Mouse (Mus musculus) midbrain, embryonic 11.5 days (tissue): Measurements from ENCODE around the gene Cdk17. TPM values are rescaled to one million over a fixed set of nuclear protein-coding genes. Genes with fewer than 3 reads are reported as not detected.

Experiments
- ATAC-seq: fragments of 200-750 bp; cut with Nextera tagmentation; 2 replicates; pipeline ENCODE4 v1.8.0; 2017; ENCODE audit warnings: moderate TSS enrichment, moderate library complexity; ENCODE audit not compliant: low FRiP score
- DNase-seq: peaks from one replicate; pipeline ENCODE4 v3.0.0; 2015; ENCODE audit warnings: low spot score; ENCODE audit errors: missing footprints
- H3K27ac ChIP-seq: fragments of 300-500 bp; sonication (generic); 2 replicates; pipeline ENCODE4 v1.5.1; 2014; ENCODE audit warnings: low read depth, low read length
- H3K27me3 ChIP-seq: fragments of 300-500 bp; sonication (generic); 2 replicates; pipeline ENCODE4 v1.6.1; 2014; ENCODE audit warnings: mild to moderate bottlenecking, low read length, moderate library complexity, mixed read lengths; ENCODE audit not compliant: control insufficient read depth, insufficient read depth
- H3K36me3 ChIP-seq: fragments of 300-500 bp; sonication (generic); 2 replicates; pipeline ENCODE4 v1.6.1; 2014; ENCODE audit warnings: mild to moderate bottlenecking, low read length, moderate library complexity, mixed read lengths; ENCODE audit not compliant: control insufficient read depth, insufficient read depth
- H3K4me1 ChIP-seq: fragments of 300-500 bp; sonication (generic); 2 replicates; pipeline ENCODE4 v1.6.1; 2014; ENCODE audit warnings: low read length; ENCODE audit not compliant: control insufficient read depth, insufficient read depth
- H3K4me2 ChIP-seq: fragments of 300-500 bp; sonication (generic); 2 replicates; pipeline ENCODE4 v1.6.1; 2014; ENCODE audit warnings: mild to moderate bottlenecking, moderate library complexity
- H3K4me3 ChIP-seq: fragments of 300-500 bp; sonication (generic); 2 replicates; pipeline ENCODE4 v1.5.1; 2014; ENCODE audit warnings: low read depth, low read length
- H3K9ac ChIP-seq: fragments of 300-500 bp; sonication (generic); 2 replicates; pipeline ENCODE4 v1.6.1; 2014; ENCODE audit warnings: low read length
- H3K9me3 ChIP-seq: fragments of 300-500 bp; sonication (generic); 2 replicates; pipeline ENCODE4 v1.6.1; 2016; ENCODE audit warnings: low read length; ENCODE audit not compliant: control insufficient read depth
- WGBS: fragments of 180-500 bp; shearing (Covaris S2); extraction: QIAGEN DNeasy Blood & Tissue Kit; methylation state at CpG from one replicate; pipeline ENCODE4 v1.1.7; 2014; 5-methylcytosine and 5-hydroxymethylcytosine counted together
- polyA plus RNA-seq: library from polyadenylated mRNA; unstranded; fragments of >200 nt; fragmentation: Nextera tagmentation; extraction: Ambion mirVana; gene quantifications from 2 replicates; pipeline ENCODE4 v1.2.1, GENCODE M21; 2014

Cdk17 gene
- polyA plus RNA-seq, 1 experiment from 2014 or later = 36.8 TPM

- H3K36me3 ChIP-seq = no peaks in the 10 kb centered on the region
- H3K27me3 ChIP-seq = no peaks in the 10 kb centered on the region
- 78% methylated on average over 8 of the region's 8 CpGs for WGBS
- ATAC-seq = no peak
- no peaks in the 10 kb centered on the region for H3K9me3 ChIP-seq
- no peaks in the 10 kb centered on the region for H3K4me1 ChIP-seq
- no peak for DNase-seq
- no peak overlapping the region for H3K4me3 ChIP-seq
- H3K4me2 ChIP-seq = no peak overlapping the region
- H3K9ac ChIP-seq = no peak overlapping the region
- H3K27ac ChIP-seq = no peak overlapping the region
These were observed 141.2 kb downstream of the Cdk17 start for GRCm38 (mm10) chr10:93301831-93302230.

- Histone ChIP-seq H3K36me3 (no peaks in the 10 kb centered on the region), H3K9ac (no peak overlapping the region), H3K9me3 (no peaks in the 10 kb centered on the region), H3K27ac (no peak overlapping the region), H3K4me3 (no peak overlapping the region), H3K4me1 (no peaks in the 10 kb centered on the region), H3K4me2 (no peak overlapping the region), H3K27me3 (no peaks in the 10 kb centered on the region)
- 81% methylated on average over 4 of the region's 4 CpGs for WGBS
- no peak for ATAC-seq
- peak; percentile 74 for DNase-seq
These were observed 142.6 kb downstream of the Cdk17 start for GRCm38 (mm10) chr10:93303231-93303630.

- 67% methylated on average over 6 of the region's 6 CpGs for WGBS
- Histone ChIP-seq H3K4me3 (no peak overlapping the region), H3K27me3 (no peaks in the 10 kb centered on the region), H3K36me3 (no peaks in the 10 kb centered on the region), H3K9me3 (no peaks in the 10 kb centered on the region), H3K4me2 (no peak overlapping the region), H3K4me1 (peaks cover 3% of the 10 kb centered on the region; the same call in 1 of the 2 replicates), H3K9ac (no peak overlapping the region), H3K27ac (no peak overlapping the region)
- no peak for DNase-seq
- no peak for ATAC-seq
These were observed 145.3 kb downstream of the Cdk17 start for GRCm38 (mm10) chr10:93305946-93306345.

GRCm38 (mm10) chr10:93306367-93306766 is 145.7 kb downstream of the Cdk17 start:
- DNase-seq = no peak
- Histone ChIP-seq H3K27ac (no peak overlapping the region), H3K4me1 (peaks cover 3% of the 10 kb centered on the region; the same call in 1 of the 2 replicates), H3K4me2 (no peak overlapping the region), H3K9ac (no peak overlapping the region), H3K27me3 (no peaks in the 10 kb centered on the region), H3K9me3 (no peaks in the 10 kb centered on the region), H3K36me3 (no peaks in the 10 kb centered on the region), H3K4me3 (no peak overlapping the region)
- ATAC-seq = no peak
- WGBS = 86% methylated on average over 11 of the region's 11 CpGs

- Histone ChIP-seq H3K4me3 (peak overlapping the region; percentile 53), H3K27me3 (peaks cover 5% of the 10 kb centered on the region; the same call in 1 of the 2 replicates), H3K36me3 (no peaks in the 10 kb centered on the region), H3K27ac (0 out of 2 replicates have a peak overlapping the region, but pooled peaks have one; percentile 1), H3K4me2 (peak overlapping the region; percentile 96), H3K4me1 (peaks cover 3% of the 10 kb centered on the region; the same call in 1 of the 2 replicates), H3K9ac (peak overlapping the region; percentile 76), H3K9me3 (no peaks in the 10 kb centered on the region)
- ATAC-seq = peak; percentile 53
- DNase-seq = peak; percentile 95
- WGBS = 1% methylated on average over 22 of the region's 23 CpGs
These were observed 148.7 kb downstream of the Cdk17 start for GRCm38 (mm10) chr10:93309131-93309933.

GRCm38 (mm10) chr10:93309934-93310621 is 149.4 kb downstream of the Cdk17 start:
- under 1% methylated on average over 43 of the region's 43 CpGs for WGBS
- peak overlapping the region; percentile 76 for H3K9ac ChIP-seq
- H3K27me3 ChIP-seq = peaks cover 5% of the 10 kb centered on the region; the same call in 1 of the 2 replicates
- H3K27ac ChIP-seq = peak overlapping the region; percentile 10; the same call in 1 of the 2 replicates
- H3K4me1 ChIP-seq = peaks cover 3% of the 10 kb centered on the region; the same call in 1 of the 2 replicates
- H3K4me3 ChIP-seq = peak overlapping the region; percentile 53
- H3K4me2 ChIP-seq = peak overlapping the region; percentile 96
- H3K9me3 ChIP-seq = no peaks in the 10 kb centered on the region
- H3K36me3 ChIP-seq = no peaks in the 10 kb centered on the region
- DNase-seq = peak; percentile 96
- peak; percentile 58 for ATAC-seq

- Histone ChIP-seq H3K36me3 (no peaks in the 10 kb centered on the region), H3K4me3 (peak within 1 kb of the TSS; percentile 53), H3K27me3 (peaks cover 5% of the 10 kb centered on the region; the same call in 1 of the 2 replicates), H3K4me2 (peak within 1 kb of the TSS; percentile 96), H3K27ac (peak within 1 kb of the TSS; percentile 10; the same call in 1 of the 2 replicates), H3K4me1 (peaks cover 3% of the 10 kb centered on the region; the same call in 1 of the 2 replicates), H3K9ac (peak within 1 kb of the TSS; percentile 76), H3K9me3 (no peaks in the 10 kb centered on the region)
- WGBS = under 1% methylated on average over 31 of the region's 53 CpGs
- ATAC-seq = peak; percentile 76
- DNase-seq = peak; percentile 94
These were observed 150.2 kb downstream of the Cdk17 start, which contains the start of gene Elk3 for GRCm38 (mm10) chr10:93310721-93311411. Gene Elk3, minus strand, starts transcription at chr10:93311135.

- H3K4me3 ChIP-seq = peak overlapping the region; percentile 53; the same call in 1 of the 2 replicates
- peaks cover 5% of the 10 kb centered on the region; the same call in 1 of the 2 replicates for H3K27me3 ChIP-seq
- no peak overlapping the region for H3K27ac ChIP-seq
- no peak overlapping the region for H3K9ac ChIP-seq
- peak overlapping the region; percentile 96; the same call in 1 of the 2 replicates for H3K4me2 ChIP-seq
- no peaks in the 10 kb centered on the region for H3K9me3 ChIP-seq
- 2% methylated on average over 4 of the region's 4 CpGs for WGBS
- peaks cover 3% of the 10 kb centered on the region; the same call in 1 of the 2 replicates for H3K4me1 ChIP-seq
- ATAC-seq (0 out of 2 replicates have a peak, but pooled peaks have one; percentile 26), DNase-seq (no peak)
- no peaks in the 10 kb centered on the region for H3K36me3 ChIP-seq
These were observed 150.9 kb downstream of the Cdk17 start for GRCm38 (mm10) chr10:93311576-93311975.
